Mouse (Mus musculus) T-helper 1 cell (primary cell): ENCODE results near the gene Gata3.

ENCODE experiments used
- in situ Hi-C: fragments of 300-600 bp; cut with MboI, MseI; formaldehyde crosslinking; loops from one replicate; pipeline ENCODE4 v1.15.1; 2025; ENCODE audit warnings: high pct_unique_total_duplicates

The Gata3 gene

GRCm38 (mm10) chr2:9886921-9887610 lies 2.8 kb downstream of the Gata3 start:
- in situ Hi-C loops = loop anchor here (10.0 kb wide), 1 partner anchor 532 kb away; no protein-coding TSS in a partner anchor

GRCm38 (mm10) chr2:9886031-9886430 lies 3.8 kb downstream of the Gata3 start:
- in situ Hi-C loops = loop anchor here (10.0 kb wide), 1 partner anchor 531 kb away; no protein-coding TSS in a partner anchor

- in situ Hi-C loops = loop anchor here (10.0 kb wide), 1 partner anchor 530 kb away; no protein-coding TSS in a partner anchor
Measured at GRCm38 (mm10) chr2:9885217-9885770, 4.5 kb downstream of the Gata3 start.

DNA sequence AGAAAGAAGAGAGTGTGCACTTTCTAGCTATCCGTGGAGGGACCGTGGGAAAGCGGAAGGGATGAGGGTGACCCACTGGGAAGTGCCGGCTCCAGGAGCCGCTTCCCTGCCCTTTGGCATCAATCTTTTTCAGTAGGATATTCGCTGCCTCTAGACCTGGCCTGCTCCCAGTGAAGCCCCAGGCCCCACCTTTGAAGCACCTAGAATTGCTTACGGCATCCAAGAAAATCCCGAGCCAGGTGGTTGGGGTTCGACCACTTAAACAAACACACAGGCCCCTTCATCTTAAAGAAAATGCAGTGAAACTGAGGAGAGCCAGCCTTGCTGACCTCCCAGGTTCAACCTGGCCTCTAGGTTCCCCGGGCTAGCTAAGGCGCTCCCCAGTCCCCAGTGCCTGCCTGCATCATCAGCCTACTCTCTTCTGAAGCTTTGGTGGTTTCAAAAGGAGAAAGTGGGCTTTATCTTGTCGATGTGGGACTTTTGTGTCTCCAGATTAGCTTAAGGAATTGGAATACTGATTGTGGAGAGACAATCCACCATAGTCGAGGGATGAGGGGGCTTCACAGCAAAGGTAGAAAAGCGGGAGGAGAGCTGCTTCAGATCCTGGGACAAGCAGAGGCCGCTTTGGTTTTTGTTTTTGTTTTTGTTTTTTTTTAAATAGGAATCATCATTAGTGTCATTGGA lies 5.2 kb downstream of the Gata3 start:
- in situ Hi-C loops = loop anchor here (5.0 to 10.0 kb wide), 2 partner anchors 197 to 530 kb away; no protein-coding TSS in a partner anchor

DNA sequence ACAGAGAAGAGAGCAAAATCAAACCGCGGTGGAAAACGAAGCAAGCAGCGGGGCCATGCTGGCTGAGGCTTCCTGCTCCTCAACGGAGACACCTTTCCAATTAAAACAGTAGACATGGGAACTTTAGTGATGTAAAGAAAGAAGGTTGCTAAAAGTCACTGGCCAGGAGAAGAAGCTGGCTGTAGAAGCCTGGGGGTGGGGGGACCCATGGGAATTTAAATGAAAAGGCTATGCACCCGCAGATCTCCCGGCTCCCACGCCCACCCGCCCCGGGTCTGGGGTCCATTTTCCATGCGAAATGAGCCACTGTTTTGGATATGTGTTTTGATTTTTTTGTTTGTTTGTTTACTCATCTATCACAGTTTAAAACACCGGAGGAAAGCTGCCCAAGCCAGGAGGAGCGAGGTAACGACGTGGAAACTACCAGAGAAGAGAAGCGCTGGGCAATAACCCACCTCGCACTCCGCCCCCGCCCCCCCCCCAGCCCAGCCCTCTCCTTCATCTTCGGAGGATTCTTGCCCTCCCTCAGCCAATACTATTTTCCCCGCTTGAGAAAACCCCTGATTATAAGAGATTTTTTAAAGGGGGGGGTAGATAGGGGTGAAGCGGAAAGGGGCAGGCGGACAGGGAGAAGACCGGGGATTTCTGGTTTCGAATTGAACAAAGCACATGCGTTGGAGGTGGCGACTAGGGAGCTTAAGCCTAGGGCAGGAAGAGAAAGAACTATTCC lies 5.9 kb downstream of the Gata3 start:
- in situ Hi-C loops = loop anchor here (5.0 to 10.0 kb wide), 2 partner anchors 197 to 529 kb away; no protein-coding TSS in a partner anchor

- in situ Hi-C loops = loop anchor here (5.0 to 10.0 kb wide), 2 partner anchors 196 to 528 kb away; no protein-coding TSS in a partner anchor
Measured at GRCm38 (mm10) chr2:9882926-9883802, 6.7 kb downstream of the Gata3 start.

- in situ Hi-C loops = loop anchor here (5.0 to 10.0 kb wide), 2 partner anchors 195 to 528 kb away; no protein-coding TSS in a partner anchor
Measured at GRCm38 (mm10) chr2:9882371-9882925, 7.4 kb downstream of the Gata3 start.

- in situ Hi-C loops = loop anchor here (5.0 to 10.0 kb wide), 2 partner anchors 194 to 527 kb away; no protein-coding TSS in a partner anchor
Measured at GRCm38 (mm10) chr2:9881611-9882023, 8.2 kb downstream of the Gata3 start.

DNA sequence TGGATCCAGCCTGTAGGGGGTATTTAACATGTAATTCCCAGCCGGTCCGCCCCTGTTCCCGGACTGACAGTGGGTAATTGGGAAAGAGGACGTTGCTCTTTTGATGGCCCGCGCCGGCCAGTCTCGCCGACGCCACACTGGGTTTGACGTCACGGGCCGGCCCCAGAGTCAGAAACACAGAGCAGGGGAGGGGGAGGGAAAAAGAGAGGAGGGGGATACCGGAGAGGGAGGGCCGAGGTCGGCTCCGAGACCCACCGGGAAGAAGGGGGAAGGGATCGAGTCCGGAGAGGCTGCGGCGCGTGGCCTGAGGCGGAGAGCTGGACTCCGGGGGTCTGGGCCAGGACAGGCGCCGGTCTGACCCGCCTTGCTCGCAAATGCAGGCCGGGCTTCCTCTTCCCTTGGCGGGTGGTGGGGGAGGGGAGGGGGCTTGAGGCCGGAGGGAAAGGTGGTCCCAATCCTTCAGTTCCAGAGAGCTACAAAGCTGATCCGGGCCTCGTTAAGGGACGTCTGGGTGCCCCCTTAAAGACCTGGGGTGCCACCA lies 8.7 kb downstream of the Gata3 start, which contains the start of gene 4930412O13Rik:
TSS of gene 4930412O13Rik (plus strand) at position 202 of the 541 bp plus-strand sequence.
- in situ Hi-C loops = loop anchor here (5.0 to 10.0 kb wide), 2 partner anchors 194 to 526 kb away; no protein-coding TSS in a partner anchor

DNA sequence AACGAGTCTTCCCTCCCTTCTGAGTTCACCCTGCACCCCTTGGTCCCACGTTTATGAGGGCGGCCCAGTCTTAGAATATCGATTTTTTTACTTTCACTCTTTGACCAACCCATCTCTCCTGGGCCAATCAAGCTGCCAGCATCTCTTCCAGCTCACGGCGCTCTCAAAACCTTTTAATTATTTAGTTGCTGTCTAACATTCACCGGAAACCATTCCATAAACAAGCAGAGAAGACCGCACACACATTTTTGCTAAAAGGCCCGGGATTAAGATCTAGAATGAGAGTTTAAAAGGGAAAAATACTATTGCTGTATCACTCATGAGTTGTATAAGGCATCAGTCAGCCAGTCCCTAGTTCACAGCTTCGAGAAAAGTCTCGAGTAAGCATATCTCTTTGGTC lies 9.6 kb downstream of the Gata3 start:
- in situ Hi-C loops = loop anchor here (5.0 to 10.0 kb wide), 2 partner anchors 193 to 525 kb away; no protein-coding TSS in a partner anchor

- in situ Hi-C loops = loop anchor here (10.0 kb wide), 1 partner anchor 1285 kb away; no protein-coding TSS in a partner anchor
Measured at GRCm38 (mm10) chr2:9879493-9879892, 10.3 kb downstream of the Gata3 start.

DNA sequence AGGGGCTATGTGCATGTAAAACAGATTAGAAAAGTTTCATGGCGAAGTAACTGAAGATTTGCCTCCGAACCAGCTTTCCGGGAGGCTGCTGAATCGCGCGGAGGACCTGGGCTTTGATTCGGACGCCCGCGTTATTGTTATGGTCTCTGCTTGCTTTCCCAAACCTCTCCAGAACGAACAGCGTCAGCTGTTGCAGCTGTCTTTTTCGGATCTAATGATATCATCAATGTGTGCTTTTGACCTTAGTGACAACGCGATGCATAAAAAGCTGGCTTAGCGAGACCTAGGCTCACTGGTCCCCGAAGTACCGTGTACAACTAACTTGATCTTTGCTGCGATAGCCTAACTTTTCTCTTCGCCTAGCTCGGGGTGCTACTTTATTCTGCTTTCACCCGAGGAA lies 10.7 kb downstream of the Gata3 start:
- in situ Hi-C loops = loop anchor here (10.0 kb wide), 1 partner anchor 1286 kb away; no protein-coding TSS in a partner anchor

DNA sequence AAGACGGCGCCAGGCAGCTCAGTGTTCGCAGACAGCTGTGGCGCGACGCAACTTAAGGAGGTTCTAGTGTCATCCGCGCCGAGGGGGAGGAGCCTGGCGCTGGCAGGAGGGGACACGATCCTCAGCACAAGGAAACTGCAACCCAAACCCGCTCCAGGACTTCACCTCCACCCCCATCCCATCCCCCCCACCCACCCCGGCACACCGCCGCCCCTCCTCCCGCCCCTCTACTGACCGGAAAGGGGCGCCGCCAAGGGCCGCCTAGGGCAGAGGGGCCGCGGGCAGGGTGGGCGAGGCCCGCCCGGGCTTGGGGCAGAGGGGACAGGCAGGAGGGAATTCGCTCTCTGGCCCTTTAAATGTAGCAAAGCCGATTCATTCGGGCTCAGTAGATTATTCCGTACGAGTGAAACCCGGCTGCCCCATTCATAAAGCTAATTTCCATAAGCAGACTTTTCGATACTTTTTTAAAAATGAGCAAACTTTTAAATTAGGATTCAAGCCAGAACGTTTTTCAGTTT lies 11.2 kb downstream of the Gata3 start:
- in situ Hi-C loops = loop anchor here (10.0 kb wide), 1 partner anchor 1286 kb away; no protein-coding TSS in a partner anchor

GRCm38 (mm10) chr2:9877966-9878563 lies 11.8 kb downstream of the Gata3 start:
- in situ Hi-C loops = loop anchor here (10.0 kb wide), 1 partner anchor 1287 kb away; no protein-coding TSS in a partner anchor

DNA sequence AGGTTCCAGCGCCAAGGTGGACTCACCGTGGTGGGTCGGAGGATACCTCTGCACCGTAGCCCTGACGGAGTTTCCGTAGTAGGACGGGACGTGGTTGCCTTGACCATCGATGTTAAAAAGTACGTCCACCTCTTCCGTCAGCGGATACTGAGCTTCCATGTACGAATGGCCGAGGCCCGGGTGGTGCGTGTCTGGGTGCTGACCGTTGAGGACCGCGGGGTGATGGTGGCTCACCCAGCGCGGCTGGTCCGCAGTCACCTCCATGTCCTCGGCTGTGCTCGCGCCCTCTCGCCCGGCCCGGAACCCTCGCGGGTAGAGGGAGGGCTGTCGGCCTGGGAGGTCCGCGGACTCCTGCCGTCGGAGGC lies 12.5 kb downstream of the Gata3 start:
- in situ Hi-C loops = loop anchor here (10.0 kb wide), 1 partner anchor 1287 kb away; no protein-coding TSS in a partner anchor

- in situ Hi-C loops = loop anchor here (10.0 kb wide), 1 partner anchor 1288 kb away; no protein-coding TSS in a partner anchor
Measured at GRCm38 (mm10) chr2:9876621-9877325, 13.1 kb downstream of the Gata3 start.

DNA sequence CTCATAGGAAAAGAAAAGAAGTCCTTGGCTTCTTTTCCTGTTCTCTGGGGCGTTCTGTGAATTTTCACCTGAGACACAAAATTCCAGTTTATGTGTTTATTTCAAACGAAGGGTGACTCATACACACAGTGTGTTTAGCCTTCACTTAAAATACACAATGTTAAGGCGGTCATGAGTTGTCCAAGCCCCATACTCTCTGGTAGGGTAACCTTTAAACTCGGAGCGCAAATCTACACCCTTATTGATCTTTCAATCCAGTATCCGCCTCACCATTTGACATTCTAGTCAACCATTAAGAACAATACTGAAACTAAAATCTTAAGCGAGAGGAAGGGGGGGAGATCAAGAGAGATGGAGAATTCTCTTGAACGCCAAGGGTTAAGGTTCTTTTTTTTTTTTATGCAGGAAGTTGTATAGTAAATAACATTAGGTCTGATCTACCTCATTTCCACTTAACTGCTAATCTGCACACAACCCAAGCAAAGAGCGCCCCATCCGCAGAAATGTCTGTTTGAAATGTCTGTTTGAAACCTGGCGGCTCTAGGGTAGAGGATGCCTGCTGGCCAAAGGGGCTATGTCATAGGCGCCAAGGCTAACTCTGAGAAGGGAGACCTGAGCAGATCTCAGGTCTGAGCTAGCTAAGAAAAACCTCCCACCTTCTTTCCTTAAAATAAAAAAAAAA lies 14.0 kb downstream of the Gata3 start:
- in situ Hi-C loops = loop anchor here (10.0 kb wide), 1 partner anchor 1289 kb away; no protein-coding TSS in a partner anchor
